Mouse (Mus musculus) NIH3T3 (cell line): ENCODE results near the gene 9430097D07Rik.

Source experiments
- DNase-seq: peaks from one replicate; pipeline ENCODE4 v3.0.0-alpha.2; 2012; ENCODE audit warnings: low read depth

Gene 9430097D07Rik

DNA sequence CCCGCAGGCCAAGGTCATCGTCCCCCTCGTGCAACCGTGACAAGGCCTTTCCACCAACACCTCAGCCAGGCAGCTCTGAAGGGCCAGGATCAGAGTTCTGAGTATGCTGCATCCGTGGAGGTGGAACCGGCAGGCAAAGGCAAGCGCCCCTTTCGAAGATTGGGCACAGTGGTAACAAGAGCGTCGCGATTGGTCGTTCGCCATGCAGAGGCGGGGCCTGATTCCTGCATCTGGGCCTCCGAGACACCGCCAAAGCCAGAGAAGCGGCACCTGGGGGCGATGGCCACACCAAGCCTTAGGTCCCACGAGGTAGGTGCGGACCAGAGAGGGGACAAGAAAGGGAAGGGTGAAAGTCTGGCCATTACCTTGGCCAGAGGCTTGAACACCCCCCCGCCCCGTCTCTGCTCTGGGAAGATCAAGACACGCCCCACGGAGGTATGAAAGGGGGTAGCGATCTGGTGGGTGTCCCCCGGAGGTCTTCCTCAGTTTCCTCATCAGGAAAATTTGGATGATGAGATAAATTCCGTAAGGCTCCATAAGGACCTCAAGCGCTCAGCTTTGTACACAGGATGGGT is at the start of gene 9430097D07Rik:
Gene 9430097D07Rik, minus strand, starts transcription at position 99 of the 575 bp plus-strand sequence.
- no peak for DNase-seq

GRCm38 (mm10) chr2:32624111-32624748 is 48.7 kb upstream of the 9430097D07Rik start:
- DNase-seq, result no peak

DNA sequence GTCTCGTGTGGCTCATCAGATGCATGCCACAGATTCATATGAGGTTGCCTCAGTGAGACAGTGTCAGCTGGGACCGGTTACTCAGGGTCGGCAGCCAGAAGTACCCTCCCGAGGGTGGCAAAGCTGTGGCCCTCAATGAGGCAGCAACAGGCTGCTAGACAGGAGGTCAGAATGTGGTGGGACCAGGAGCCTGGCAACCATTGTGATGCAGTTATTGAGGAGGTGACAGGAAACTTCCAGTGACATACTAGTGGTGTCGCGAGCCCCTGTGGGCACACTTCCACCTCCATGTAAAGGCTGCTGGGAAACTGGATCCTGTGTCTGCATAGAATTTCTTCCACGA is 46.0 kb upstream of the 9430097D07Rik start, which contains the start of gene Ak1:
Gene Ak1, plus strand, starts transcription at position 242 of the 343 bp plus-strand sequence.
- DNase-seq, result no peak

- peak; percentile 72 for DNase-seq
These were observed 45.4 kb upstream of the 9430097D07Rik start for GRCm38 (mm10) chr2:32620682-32621516.

GRCm38 (mm10) chr2:32618051-32618450 is 42.6 kb upstream of the 9430097D07Rik start:
- DNase-seq, result no peak

DNA sequence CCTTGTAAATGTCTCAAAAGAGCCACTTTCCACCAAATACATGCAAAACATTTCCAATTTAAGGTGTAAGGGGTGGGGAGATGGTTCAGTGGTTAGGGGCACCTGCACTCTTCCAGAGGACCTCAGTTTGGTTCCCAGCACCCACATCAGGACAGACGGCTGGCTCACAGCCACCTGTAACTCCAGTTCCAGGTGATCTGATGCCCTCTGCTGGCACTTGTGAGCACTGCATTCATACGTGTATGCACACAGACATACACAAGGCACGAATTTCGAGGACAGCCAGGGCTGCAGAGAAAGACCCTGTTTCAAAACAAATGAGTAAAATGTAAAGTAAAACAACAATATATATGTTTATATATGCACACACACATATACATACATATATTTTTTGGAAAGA is 42.1 kb upstream of the 9430097D07Rik start:
- DNase-seq, result peak; percentile 56

GRCm38 (mm10) chr2:32617109-32617508 is 41.6 kb upstream of the 9430097D07Rik start:
- DNase-seq, result no peak

DNA sequence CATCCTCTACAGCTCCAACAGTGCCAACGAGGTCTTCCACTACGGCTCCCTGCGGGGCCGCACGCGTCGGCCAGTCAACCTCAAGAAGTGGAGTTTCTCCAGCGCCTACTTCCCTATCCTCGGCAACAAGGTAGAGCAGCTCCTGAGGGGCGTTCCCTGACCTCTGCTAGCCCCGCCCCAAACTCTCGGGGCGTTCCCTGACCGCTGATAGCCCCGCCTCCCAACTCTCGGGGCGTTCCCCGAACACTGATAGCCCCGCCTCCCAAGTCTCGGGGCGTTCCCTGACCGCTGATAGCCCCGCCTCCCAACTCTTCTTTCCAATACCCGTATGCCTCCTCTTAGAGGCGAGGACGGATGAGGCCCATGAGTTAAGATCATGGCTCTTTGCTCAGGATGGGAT is 36.8 kb upstream of the 9430097D07Rik start:
- DNase-seq, result no peak

DNA sequence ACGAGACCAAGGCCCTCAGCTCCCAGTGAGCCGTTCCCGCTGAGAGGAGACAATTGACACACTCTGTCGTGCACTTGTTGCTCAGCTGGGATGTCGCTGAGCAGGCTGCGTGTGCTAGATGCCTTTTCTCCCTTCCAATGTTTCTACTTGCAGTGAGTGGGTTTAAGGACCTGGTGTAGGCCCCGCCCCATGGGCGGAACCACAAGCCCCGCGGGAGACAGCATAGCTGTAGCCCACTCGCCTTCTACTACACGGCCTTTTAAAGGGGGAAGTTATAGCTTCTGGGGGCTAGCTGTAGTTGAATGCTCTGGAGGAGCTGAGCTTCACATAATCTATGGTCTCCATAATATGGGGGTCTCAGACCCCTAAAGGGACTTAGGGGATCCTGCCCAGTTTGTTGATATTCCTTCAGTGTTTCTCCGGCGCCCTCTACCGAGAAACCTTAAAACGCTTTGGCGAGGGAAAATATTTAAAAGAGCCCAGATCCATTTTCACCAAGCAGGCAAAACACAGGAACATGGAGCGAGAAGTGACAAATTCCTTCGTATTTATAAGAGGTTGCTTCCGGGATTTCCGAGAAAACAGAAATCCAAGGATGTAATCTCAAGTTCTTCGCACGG is 35.2 kb upstream of the 9430097D07Rik start:
- DNase-seq, result peak; percentile 40

DNA sequence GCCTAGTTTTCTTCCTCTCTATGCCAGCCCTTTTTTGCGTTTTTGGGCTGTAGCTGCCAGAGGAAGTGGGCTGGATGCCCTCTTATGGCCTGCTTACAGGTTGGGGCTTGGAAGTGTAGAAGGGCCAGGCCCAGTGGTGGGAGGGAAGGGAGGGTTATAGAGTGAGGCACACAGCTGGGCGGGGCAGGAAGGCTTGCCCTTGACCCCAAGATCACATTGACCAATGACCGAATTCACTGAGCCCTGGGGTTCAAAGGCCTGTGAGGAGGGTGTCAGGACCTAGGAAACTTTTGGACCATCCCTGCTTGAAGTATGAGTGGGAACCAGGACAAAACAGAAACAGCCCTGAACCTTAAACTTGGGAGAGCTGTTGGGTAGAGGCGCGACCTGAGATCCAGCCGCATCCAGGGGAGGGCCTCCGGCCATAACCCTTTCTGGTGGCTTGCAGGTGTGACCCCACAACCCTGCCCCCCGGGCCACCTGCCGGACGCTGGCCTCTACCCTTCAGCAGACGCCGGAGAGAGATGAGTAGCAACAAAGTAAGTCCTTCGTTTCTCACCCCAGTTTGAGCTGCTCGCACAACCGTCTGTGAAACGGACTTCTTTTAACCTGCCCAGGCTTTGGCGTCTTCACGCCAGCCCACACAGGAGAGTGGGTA is 33.4 kb upstream of the 9430097D07Rik start:
- no peak for DNase-seq

GRCm38 (mm10) chr2:32608141-32608777 is 32.8 kb upstream of the 9430097D07Rik start:
- DNase-seq, result peak; percentile 79

DNA sequence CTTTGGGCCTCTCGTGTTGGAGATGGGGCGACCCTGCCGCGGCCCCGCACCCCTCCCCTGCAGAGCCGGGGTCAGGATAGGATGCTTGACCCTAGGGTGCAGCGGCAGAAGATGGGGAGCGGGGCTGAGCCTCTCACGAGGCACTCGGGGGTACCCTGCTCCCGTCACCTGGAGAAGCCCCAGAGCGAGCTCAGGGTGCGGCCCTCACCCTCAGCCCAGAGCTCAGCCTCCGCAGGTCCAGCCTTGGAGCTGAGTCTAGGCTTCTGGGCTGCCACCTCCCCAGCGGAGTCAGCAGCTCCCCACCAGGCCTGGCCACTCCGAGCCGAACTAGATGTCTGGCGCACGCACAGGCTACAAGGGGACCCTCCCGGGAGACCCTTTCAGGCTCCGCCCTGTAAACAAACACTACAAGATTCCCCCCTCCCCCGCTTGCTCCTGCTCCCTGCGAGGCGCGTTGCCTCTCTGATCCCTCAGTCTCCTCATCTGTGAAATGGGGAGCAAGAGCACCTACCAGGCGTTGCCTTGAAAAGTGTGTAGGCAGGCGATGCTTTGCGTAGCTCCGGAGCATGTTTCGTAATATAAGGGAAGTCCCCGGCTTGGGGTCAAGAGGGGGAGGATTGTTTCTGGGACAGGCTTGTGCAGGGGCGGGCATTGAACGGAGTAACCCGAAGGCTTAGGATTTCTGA is 31.9 kb upstream of the 9430097D07Rik start:
- DNase-seq, result peak; percentile 71

GRCm38 (mm10) chr2:32606161-32607142 is 31.0 kb upstream of the 9430097D07Rik start:
- DNase-seq, result peak; percentile 94

- no peak for DNase-seq
These were observed 29.1 kb upstream of the 9430097D07Rik start for GRCm38 (mm10) chr2:32604631-32605030.

DNA sequence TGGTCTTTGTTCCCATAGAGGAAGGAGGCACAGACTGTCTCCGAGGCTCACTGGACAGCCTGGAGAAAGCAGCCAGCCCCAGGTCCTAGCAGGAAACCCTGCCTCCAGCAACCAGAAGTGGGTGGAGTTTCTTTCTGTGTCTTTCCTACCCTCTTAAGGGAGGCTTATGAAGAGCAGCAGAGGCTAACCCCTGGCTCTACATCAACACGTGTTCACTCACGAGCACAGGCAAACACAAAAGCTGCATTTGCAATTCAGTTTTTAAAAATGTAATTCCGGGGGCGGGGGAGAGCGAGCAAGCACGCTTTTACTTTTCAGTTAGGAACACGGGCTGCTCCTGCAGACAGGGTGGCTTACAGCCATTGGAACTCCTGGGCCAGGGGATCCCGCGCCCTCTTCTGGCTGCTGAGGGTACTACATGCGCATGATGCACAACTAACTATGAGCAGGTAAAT is 27.1 kb upstream of the 9430097D07Rik start:
- DNase-seq, result peak; percentile 86

- peak; percentile 73 for DNase-seq
These were observed 26.1 kb upstream of the 9430097D07Rik start for GRCm38 (mm10) chr2:32601417-32602065.

DNA sequence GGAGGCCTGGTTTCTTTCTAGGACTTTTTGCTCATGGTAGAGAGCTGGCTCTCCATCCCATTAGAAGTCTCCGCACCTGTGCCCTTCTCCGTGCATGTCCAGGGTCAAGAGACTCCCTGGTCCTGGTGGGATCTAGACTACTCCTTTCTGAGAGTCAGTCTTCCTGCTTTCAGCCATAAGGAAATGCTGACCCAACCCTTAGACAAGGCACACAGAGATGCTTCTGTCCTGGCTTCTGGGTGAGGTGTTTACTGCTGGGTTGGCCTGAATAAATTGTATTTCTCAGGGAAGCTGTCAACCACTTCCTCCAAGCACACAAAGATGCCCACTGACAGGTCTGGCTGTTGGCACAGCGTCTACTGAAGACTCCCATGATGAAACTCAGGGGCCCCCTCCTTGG is 23.9 kb upstream of the 9430097D07Rik start, which contains the start of gene St6galnac6:
Gene St6galnac6, plus strand, starts transcription at position 301 of the 400 bp plus-strand sequence.
- DNase-seq, result no peak

DNA sequence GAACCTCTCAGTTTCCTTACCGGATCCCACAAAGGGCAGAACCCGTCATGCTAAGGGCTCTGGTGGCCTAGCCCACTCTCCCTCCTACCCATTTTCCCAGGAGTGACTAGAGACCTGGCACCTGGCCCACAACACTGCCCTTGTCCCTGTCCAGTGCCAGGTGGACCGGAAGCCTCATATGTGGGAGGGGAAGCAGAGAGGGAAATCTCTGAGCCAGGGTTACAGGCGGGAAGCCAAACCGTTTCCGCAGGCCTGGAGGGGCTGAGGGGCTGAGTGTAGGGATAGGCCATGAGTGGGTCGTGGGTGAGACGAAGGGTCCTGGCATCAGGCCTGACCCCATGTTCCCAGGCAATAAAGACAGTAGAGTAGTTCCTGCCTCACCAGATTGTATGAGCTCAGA is 23.0 kb upstream of the 9430097D07Rik start:
- DNase-seq, result no peak

DNA sequence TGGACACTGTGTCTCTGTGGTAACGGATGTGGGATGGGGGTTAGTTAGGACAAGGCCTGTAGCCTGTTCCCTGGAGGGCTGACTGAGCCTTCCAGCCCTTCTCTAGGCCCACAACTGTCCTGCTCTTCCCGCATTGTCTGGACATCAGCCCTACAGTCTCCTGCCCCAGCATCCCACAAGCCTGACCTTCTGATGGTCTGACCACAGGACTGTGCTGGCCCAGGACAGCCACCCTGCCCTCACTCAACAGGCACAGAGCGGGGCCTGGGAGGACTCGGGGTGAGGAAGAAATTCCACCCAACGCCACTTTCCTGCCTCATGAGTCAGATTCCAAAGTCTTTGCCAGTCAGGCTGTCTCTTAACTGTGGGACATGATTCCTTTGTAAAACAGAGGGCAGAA is 22.2 kb upstream of the 9430097D07Rik start:
- no peak for DNase-seq
